Mouse (Mus musculus): ENCODE data around the gene Jdp2.

- TF ChIP-seq CTCF (IDR thresholded peaks at IDR 0.05; ENCODE audit: low read depth, low read length): no peak
- TF ChIP-seq POLR2A (IDR thresholded peaks at IDR 0.05; ENCODE audit: extremely low read depth, insufficient read depth, low read length): no peak
Observed at GRCm38 (mm10) chr12:85668696-85669095, 69.9 kb downstream of the Jdp2 start.

Data from liver, adult 2 months (tissue).